ENCODE assay signal across 9 mouse cellular contexts in genomic region chr4:31965208-31965607, GRCm38 (mm10). TPM values are rescaled to one million over a fixed set of nuclear protein-coding genes. Genes with fewer than 3 reads are reported as not detected.
DNase-seq lines count a peak whose midpoint lies in the region; ATAC-seq and TF ChIP-seq lines count a peak whose summit lies in the region.
"Had no signal": no experiment of that assay in that cellular context is flagged by ENCODE, and none has a peak within 500 bp of the region (broad histone marks: within the 10 kb centered on the region; RNA-seq: fewer than 3 reads in every experiment).

No protein-coding gene starts in this region.

- H3K4me2 ChIP-seq in embryonic facial prominence, embryonic 14.5 days (ENCODE audit: low read depth, low read length): peak overlapping the region; percentile 77
- peak overlapping the region; percentile 77 for H3K4me2 ChIP-seq in intestine, embryonic 16.5 days (ENCODE audit: low read depth, low read length)

- H3K27me3 ChIP-seq in embryonic facial prominence, embryonic 14.5 days (replicated peaks; ENCODE audit: control insufficient read depth, insufficient read depth, low read length): no peaks in the 10 kb centered on the region
- H3K27me3 ChIP-seq in intestine, embryonic 16.5 days (replicated peaks; ENCODE audit: control insufficient read depth, insufficient read depth, low read length): no peaks in the 10 kb centered on the region

- intact Hi-C loops in left cerebral cortex, adult 2 months (cut with DNase I): no loop called here

- peak overlapping the region; percentile 93 for H3K9ac ChIP-seq in embryonic facial prominence, embryonic 14.5 days (ENCODE audit: low read depth, low read length)
- no peak overlapping the region for H3K9ac ChIP-seq in intestine, embryonic 16.5 days (ENCODE audit: low read depth, low read length)

- 41% methylated on average over 2 of the region's 2 CpGs for WGBS in embryonic facial prominence, embryonic 14.5 days
- 38% methylated on average over 2 of the region's 2 CpGs for WGBS in intestine, embryonic 16.5 days

- peaks cover 20% of the 10 kb centered on the region; the same call in 1 of the 2 replicates for H3K4me1 ChIP-seq in embryonic facial prominence, embryonic 14.5 days (ENCODE audit: control insufficient read depth, insufficient read depth, low read length)
- 0 out of 2 replicates have a peak, but pooled peaks cover 7% of the 10 kb centered on the region for H3K4me1 ChIP-seq in intestine, embryonic 16.5 days (ENCODE audit: control insufficient read depth, insufficient read depth, low read length)

- TF ChIP-seq CTCF in left cerebral cortex, adult 2 months (IDR thresholded peaks at IDR 0.05): no peak

- no peak for DNase-seq in left cerebral cortex, adult 2 months (ENCODE audit: extremely low spot score in 1 of 2, low spot score in 2 of 2)
- DNase-seq in left cerebral cortex, adult 8-10 months (ENCODE audit: low spot score in 2 of 2): no peak
- DNase-seq in embryonic facial prominence, embryonic 14.5 days (ENCODE audit: low spot score): no peak
- peak; percentile 17 for DNase-seq in naive thymus-derived CD4-positive, alpha-beta T cell, adult 2 months (ENCODE audit: low read depth)
- no peak for DNase-seq in layer of hippocampus, postnatal 25 days (ENCODE audit: extremely low spot score in 1 of 2, low spot score in 1 of 2)
- DNase-seq in right cerebral cortex, adult 2 months (ENCODE audit: low spot score in 2 of 2): no peak
- DNase-seq in cerebellum, postnatal 14 days: no peak
- DNase-seq: lung, postnatal 14 days had no signal

- no peaks in the 10 kb centered on the region for H3K9me3 ChIP-seq in embryonic facial prominence, embryonic 14.5 days (ENCODE audit: control insufficient read depth, low read length)
- H3K9me3 ChIP-seq in intestine, embryonic 16.5 days (ENCODE audit: control insufficient read depth, low read length): no peaks in the 10 kb centered on the region

- H3K27ac ChIP-seq in left cerebral cortex, adult 2 months: no peak overlapping the region
- no peak overlapping the region for H3K27ac ChIP-seq in embryonic facial prominence, embryonic 14.5 days (replicated peaks; ENCODE audit: low read depth, low read length)
- no peak overlapping the region for H3K27ac ChIP-seq in intestine, embryonic 16.5 days (ENCODE audit: low read length)

- peak overlapping the region; percentile 83 for H3K4me3 ChIP-seq in left cerebral cortex, adult 2 months
- peak overlapping the region; percentile 88 for H3K4me3 ChIP-seq in embryonic facial prominence, embryonic 14.5 days (ENCODE audit: low read depth, low read length)
- no peak overlapping the region for H3K4me3 ChIP-seq in intestine, embryonic 16.5 days (ENCODE audit: low read length)

- H3K36me3 ChIP-seq in embryonic facial prominence, embryonic 14.5 days (ENCODE audit: control insufficient read depth, insufficient read depth, low read length): no peaks in the 10 kb centered on the region
- no peaks in the 10 kb centered on the region for H3K36me3 ChIP-seq in intestine, embryonic 16.5 days (ENCODE audit: control insufficient read depth, insufficient read depth, low read length)

- no peak for ATAC-seq in embryonic facial prominence, embryonic 14.5 days (ENCODE audit: low read depth)
- ATAC-seq in intestine, embryonic 16.5 days: no peak

RNA-seq across cellular contexts. Expression of gene Map3k7, which starts 1.3 kb away (rescaled TPM):
- total RNA-seq in left cerebral cortex, adult 2 months (2021): 10 to 100 TPM; 35.6 to 43.2 TPM
- 10 to 100 TPM; 33.3 to 42.1 (median 36.7) TPM for total RNA-seq in left cerebral cortex, adult 8-10 months (2022)
- 42.6 and 43.8 TPM in 2 replicates for polyA plus RNA-seq in embryonic facial prominence, embryonic 14.5 days (2014; fragmentation: Nextera tagmentation; extraction: Ambion mirVana)
- polyA plus RNA-seq in intestine, embryonic 16.5 days (2015; fragmentation: Nextera tagmentation; extraction: Ambion mirVana): 5.3 and 13.8 TPM in 2 replicates
- total RNA-seq in layer of hippocampus, postnatal 25 days (2021): 10 to 100 TPM; 37.3 to 44.2 TPM
